Mouse (Mus musculus) embryo, embryonic 10 days (tissue): ENCODE measurements around the gene Nudt1.
A peak's percentile ranks its signal among the peaks of the same experiment; 100 is the strongest.

Experiments used
- DNase-seq: peaks from one replicate; pipeline ENCODE4 v3.0.0-alpha.2; 2015; ENCODE audit warnings: low spot score

Nudt1 gene

GRCm38 (mm10) chr5:140321042-140321755, at the start of gene Nudt1, which contains the start of gene Mad1l1:
TSS of gene Nudt1 (plus strand) at chr5:140321656.
TSS of gene Mad1l1 (minus strand) at chr5:140321552.
- DNase-seq: peak; percentile 90

- no peak for DNase-seq
These were observed 44.7 kb upstream of the Nudt1 start for GRCm38 (mm10) chr5:140276779-140277178.

DNA sequence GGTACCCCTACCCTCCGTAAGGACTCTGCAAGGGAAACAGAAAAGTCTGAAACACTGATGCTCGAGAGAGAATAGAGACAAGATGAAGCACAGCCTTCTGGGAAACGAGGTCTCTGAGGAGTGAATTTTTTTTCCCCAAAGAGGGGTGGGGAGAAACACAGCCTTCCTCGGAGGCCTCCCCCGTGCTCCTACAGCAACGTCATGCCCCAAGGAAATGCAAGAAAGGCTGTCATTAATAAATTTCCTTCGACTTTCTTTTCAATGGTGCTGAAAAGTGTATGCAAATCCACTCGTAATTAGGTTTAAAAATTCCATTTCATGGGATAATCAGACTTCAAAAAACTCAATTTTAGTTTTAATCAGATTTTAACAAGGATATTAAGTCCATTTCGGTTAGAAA, 41.3 kb upstream of the Nudt1 start:
- DNase-seq: no peak

GRCm38 (mm10) chr5:140282376-140282775, 39.1 kb upstream of the Nudt1 start:
- DNase-seq: peak; percentile 13

DNA sequence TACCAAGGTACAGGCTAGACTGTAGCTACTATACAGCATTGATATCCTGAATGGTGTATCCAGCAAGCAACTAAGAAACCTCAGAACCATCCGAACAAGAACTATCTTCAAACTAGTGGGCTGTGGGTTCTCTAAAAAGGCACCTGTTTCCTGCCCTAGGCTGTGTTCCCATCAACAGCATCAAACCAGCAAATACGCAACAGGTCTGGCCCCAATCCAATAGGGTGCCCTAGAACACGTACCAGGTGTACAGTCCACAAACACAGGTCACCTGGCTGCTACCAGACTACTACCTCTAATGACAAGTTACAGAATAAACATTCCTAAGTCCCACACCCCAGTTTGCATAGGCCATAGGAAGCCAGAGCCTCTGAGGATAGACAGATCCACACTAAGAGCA, 38.6 kb upstream of the Nudt1 start:
- DNase-seq: no peak

DNA sequence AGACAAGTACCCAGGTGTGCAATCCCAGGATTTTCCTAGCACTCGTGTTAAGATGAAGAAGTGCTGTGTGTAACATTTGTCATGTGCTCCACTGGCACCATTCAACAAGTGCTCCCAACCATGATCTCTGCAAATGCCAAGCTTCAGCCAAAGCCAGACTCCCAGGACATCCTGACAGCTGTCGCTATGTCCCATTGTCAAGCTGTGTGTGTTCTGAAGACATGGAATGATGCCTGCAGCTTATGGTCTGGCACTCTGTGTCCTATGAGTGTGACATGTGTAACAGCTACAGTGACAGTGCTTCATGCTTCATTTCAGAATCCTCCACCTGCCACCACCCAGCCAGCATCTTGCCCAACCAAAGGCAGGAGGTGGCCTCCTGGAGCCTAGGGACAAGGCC, 37.4 kb upstream of the Nudt1 start:
- no peak for DNase-seq

GRCm38 (mm10) chr5:140284761-140285160, 36.7 kb upstream of the Nudt1 start:
- no peak for DNase-seq

DNA sequence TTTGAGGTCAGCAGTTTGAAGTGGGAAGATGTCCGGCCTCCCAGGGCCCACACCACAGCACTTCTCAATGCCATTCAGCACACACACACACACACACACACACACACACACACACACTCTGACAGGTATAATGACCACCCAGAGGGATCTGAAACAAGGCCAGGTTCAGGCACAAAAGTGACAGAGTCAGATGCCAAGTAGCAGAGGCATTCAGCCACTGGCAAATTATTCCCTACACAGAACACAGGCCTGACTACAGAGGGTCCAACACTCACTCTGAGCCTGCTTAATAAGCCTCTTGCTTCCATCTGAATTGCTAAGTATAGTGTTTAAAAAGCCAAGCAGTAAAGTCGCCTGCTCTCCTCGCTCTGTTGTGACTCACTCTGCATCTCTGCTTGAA, 33.2 kb upstream of the Nudt1 start:
- no peak for DNase-seq

GRCm38 (mm10) chr5:140289161-140289560, 32.3 kb upstream of the Nudt1 start:
- DNase-seq: no peak

- peak; percentile 79 for DNase-seq
These were observed 29.3 kb upstream of the Nudt1 start for GRCm38 (mm10) chr5:140292152-140292551.

DNA sequence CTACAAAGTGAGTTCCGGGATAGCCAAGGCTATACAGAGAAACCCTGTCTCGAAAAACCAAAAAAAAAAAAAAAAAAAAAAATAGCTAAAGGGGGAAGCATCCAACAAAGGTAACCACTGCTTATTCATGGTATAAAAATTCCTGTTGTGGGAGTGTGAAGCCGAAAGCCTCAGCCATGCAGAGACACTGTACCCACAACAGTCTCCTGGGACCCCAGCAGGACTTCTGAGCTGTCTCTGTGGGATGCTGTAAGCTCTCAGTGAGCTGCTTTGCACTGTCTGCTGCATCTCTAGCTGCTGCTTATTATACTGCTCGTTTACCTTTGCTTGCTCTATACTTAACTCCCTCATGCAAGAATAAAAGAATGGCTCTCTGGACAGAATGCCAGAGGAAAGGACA, 23.2 kb upstream of the Nudt1 start:
- no peak for DNase-seq

- no peak for DNase-seq
These were observed 15.4 kb upstream of the Nudt1 start for GRCm38 (mm10) chr5:140306016-140306415.

GRCm38 (mm10) chr5:140307602-140308001, 13.9 kb upstream of the Nudt1 start:
- DNase-seq: no peak

GRCm38 (mm10) chr5:140316716-140317115, 4.7 kb upstream of the Nudt1 start:
- no peak for DNase-seq

GRCm38 (mm10) chr5:140321756-140322575, 510 bp downstream of the Nudt1 start:
- DNase-seq: peak; percentile 55

- DNase-seq: no peak
These were observed 2.6 kb downstream of the Nudt1 start for GRCm38 (mm10) chr5:140324058-140324457.

- DNase-seq: peak; percentile 91
These were observed 10.4 kb downstream of the Nudt1 start, which contains the start of gene Mrm2 for GRCm38 (mm10) chr5:140331615-140332512. TSS of gene Mrm2 (minus strand) at chr5:140331898.

GRCm38 (mm10) chr5:140332519-140332918, 11.1 kb downstream of the Nudt1 start:
- no peak for DNase-seq

- peak; percentile 57 for DNase-seq
These were observed 12.2 kb downstream of the Nudt1 start for GRCm38 (mm10) chr5:140333631-140334030.

DNA sequence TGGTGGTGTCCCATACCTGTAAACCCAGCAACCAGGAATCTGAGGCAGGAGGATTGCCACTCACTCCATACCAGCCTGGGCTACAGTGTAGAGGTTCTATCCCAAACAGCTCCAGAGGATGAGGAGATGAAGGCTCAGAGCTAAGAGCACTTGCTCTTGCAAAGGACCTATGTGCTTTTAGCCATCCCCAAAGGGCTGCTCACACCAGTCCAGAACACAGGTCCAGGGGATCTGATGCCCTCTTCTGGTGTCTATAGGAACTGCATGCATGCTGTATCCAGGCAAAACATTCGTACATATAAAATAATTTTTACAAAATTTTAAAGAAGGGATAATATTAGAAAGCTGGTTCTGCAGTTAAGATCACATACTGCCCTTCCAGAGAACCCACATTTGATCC, 15.2 kb downstream of the Nudt1 start:
- peak; percentile 56 for DNase-seq

DNA sequence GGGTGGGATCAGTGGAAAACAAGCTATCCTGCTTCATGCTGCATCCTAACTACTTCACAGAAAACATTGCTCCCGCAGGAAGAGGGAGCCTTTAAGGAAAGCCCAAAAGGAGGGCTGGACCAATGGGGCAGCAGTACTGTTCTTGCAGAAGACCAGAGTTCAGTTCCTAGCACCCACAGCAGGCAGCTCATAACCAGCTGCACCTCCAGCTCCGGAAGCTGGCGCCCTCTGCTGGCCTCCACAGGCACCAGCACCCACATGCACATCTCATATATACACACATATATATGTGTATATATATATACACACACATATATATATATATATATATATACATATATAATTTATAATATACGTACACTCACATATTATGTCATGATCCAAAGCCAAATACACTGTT, 17.3 kb downstream of the Nudt1 start:
- no peak for DNase-seq

DNA sequence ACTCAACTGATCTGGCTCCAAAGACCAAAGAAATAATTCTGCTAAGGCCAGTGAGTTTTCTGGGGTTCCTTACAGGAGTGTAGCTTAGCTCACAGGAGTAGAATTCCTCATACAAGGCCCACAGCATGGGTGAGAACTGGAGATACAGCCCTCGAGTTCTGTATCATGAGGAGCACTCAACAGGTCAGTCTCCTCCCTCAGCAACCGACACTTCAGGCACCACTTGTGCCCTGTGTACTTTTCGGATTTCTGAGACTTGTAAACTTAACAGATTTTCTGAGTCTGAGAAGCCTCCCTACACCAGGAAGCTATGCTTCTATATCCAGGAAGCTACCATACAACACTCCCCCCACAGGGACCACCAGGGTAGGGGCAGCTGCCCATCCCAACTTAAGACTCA, 18.4 kb downstream of the Nudt1 start:
- no peak for DNase-seq
